Mouse (Mus musculus) bone marrow, adult 2 months (tissue): Measurements from ENCODE around the gene Olfr373. TPM values are rescaled to one million over a fixed set of nuclear protein-coding genes. Genes with fewer than 3 reads are reported as not detected.
"Not testable (repeated sequence)": the region's sequence is repeated elsewhere in the genome, so short reads cannot be mapped to it uniquely, and the experiment has no call there.

Experiments used
- H3K27ac ChIP-seq: fragments of 200-500 bp; 2 replicates; pipeline ENCODE4 v1.5.1; 2012; ENCODE audit warnings: low read depth, mild to moderate bottlenecking, control low read depth, inconsistent platforms, low read length; ENCODE audit not compliant: control insufficient read depth, poor library complexity, insufficient read depth
- H3K4me1 ChIP-seq: fragments of 200-500 bp; 2 replicates; pipeline ENCODE4 v1.6.1; 2011; ENCODE audit warnings: low read length; ENCODE audit not compliant: control insufficient read depth, insufficient read depth
- H3K4me3 ChIP-seq: fragments of 200-500 bp; replicated peaks from 2 replicates; pipeline ENCODE3; 2011; ENCODE audit warnings: mild to moderate bottlenecking, low read depth, low read length, control low read depth; ENCODE audit not compliant: control insufficient read depth
- CTCF ChIP-seq: fragments of 200-500 bp; IDR thresholded peaks from 2 replicates; pipeline ENCODE4 v1.5.1; 2011; ENCODE audit warnings: low read length, control low read depth; ENCODE audit not compliant: control insufficient read depth, insufficient read depth
- POLR2A ChIP-seq: fragments of 200-500 bp; IDR thresholded peaks from 2 replicates; pipeline ENCODE4 v1.6.1; 2011; ENCODE audit warnings: low read depth, mild to moderate bottlenecking, control low read depth, low read length, borderline replicate concordance; ENCODE audit not compliant: control insufficient read depth
- WGBS: fragments of 180-500 bp; shearing (Covaris S2); methylation state at CpG from one replicate; pipeline ENCODE4 v1.1.7; 2018; 5-methylcytosine and 5-hydroxymethylcytosine counted together
- polyA plus RNA-seq: library from polyadenylated mRNA; stranded (reverse); fragments of >200 nt; gene quantifications from 2 replicates; pipeline ENCODE4 v1.2.4, GENCODE M21; 2011; ENCODE audit warnings: low replicate concordance; ENCODE audit not compliant: missing spikeins, insufficient read depth, insufficient read length

The Olfr373 gene
- polyA plus RNA-seq, 1 experiment = not detected

GRCm38 (mm10) chr8:72105165-72105564 is 22.2 kb downstream of the Olfr373 start:
- TF ChIP-seq POLR2A (no peak), CTCF (peak; percentile 75)
- Histone ChIP-seq H3K27ac (no peak overlapping the region), H3K4me1 (no peaks in the 10 kb centered on the region), H3K4me3 (no peak overlapping the region)
- 27% methylated on average over 4 of the region's 4 CpGs for WGBS

GRCm38 (mm10) chr8:72106740-72107139 is 23.8 kb downstream of the Olfr373 start, which contains the start of gene Olfr374:
TSS of gene Olfr374 (plus strand) at chr8:72107040.
- 88% methylated on average over 3 of the region's 3 CpGs for WGBS
- no peak within 1 kb of the TSS for H3K4me3 ChIP-seq
- no peak for TF ChIP-seq POLR2A
- TF ChIP-seq CTCF = no peak

DNA sequence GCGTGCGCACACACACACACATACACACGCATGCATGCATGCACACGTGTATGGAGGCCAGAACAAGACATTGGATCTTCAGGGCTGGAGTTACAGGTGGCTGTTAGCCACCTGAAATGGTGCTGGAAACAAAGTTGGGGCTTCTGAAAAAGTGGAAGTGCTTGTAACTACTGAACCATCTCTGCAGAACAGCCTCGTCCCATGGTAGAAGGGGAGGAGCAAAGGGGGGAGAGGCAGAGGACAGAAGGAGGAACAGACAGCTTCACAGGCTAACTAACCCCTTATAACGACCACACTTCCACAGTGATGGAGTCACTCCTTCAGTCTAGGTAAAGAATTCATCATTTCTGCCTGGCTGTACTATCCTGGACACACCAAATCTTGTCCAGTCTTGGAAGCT is 27.9 kb downstream of the Olfr373 start:
- no peak overlapping the region for H3K27ac ChIP-seq

More at GRCm38 (mm10) chr8:72106740-72107139, 23.8 kb downstream of the Olfr373 start, which contains the start of gene Olfr374:
- Histone ChIP-seq H3K4me1 (peaks cover 1% of the 10 kb centered on the region; the same call in 1 of the 2 replicates), H3K27ac (no peak within 1 kb of the TSS)

DNA sequence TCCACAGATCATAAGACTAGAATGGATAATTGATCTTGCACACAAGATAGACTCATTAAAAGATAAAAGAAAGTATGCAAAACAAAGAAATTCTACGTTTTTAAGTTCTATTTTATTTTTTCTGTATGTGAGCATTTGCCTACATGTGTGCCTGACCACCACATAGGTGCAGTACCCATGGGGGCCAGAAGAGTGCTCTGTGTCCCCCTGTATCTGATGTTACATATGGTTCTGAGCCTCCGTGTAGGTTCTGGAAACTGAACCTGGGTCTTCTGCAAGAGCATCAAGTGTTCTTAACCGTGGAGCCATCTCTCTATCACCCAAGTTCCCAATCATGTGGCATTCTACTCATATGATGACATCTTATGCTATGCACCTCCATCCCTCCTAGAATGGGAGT is 29.5 kb downstream of the Olfr373 start:
- WGBS = 75% methylated on average over 3 of the region's 3 CpGs
- Histone ChIP-seq H3K4me3 (no peak overlapping the region), H3K4me1 (peaks cover 1% of the 10 kb centered on the region; the same call in 1 of the 2 replicates), H3K27ac (no peak overlapping the region)
- no peak for TF ChIP-seq POLR2A
- TF ChIP-seq CTCF = no peak

More for the DNA sequence above, 27.9 kb downstream of the Olfr373 start:
- 52% methylated on average over 6 of the region's 6 CpGs for WGBS
- TF ChIP-seq CTCF (no peak), POLR2A (no peak)
- no peak overlapping the region for H3K4me3 ChIP-seq
- H3K4me1 ChIP-seq = peaks cover 1% of the 10 kb centered on the region; the same call in 1 of the 2 replicates

GRCm38 (mm10) chr8:72115202-72115601 is 32.2 kb downstream of the Olfr373 start:
- WGBS = 84% methylated on average over 2 of the region's 2 CpGs
- no peak overlapping the region for H3K27ac ChIP-seq
- H3K4me3 ChIP-seq = no peak overlapping the region
- TF ChIP-seq POLR2A = no peak
- no peak for TF ChIP-seq CTCF
- H3K4me1 ChIP-seq = peaks cover 1% of the 10 kb centered on the region; the same call in 1 of the 2 replicates

DNA sequence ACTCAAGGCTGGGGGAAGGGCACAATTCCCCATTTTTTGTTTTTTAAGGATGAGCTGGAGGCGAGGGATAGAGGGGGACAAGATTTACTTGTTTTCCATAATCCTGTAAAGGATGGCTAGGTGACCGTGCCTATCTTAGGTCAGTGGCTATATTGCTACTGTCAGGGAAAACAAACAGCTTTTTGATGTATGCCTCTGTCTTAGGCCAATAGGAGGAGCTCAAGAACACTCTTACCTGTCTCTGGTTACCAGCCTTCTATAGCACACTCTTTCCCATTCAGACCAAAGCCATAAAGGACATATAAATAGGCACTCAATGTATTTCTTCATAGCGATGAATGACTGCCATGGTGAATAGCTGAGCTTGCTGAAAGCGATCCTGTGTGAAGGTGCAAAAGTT is 35.6 kb downstream of the Olfr373 start:
- TF ChIP-seq CTCF = no peak
- TF ChIP-seq POLR2A = no peak
- Histone ChIP-seq H3K4me3 (no peak overlapping the region), H3K4me1 (no peaks in the 10 kb centered on the region), H3K27ac (no peak overlapping the region)
- 56% methylated on average over 4 of the region's 4 CpGs for WGBS

- not testable (repeated sequence) for H3K4me3 ChIP-seq, H3K4me1 ChIP-seq, H3K27ac ChIP-seq
- 71% methylated on average over 3 of the region's 3 CpGs for WGBS
Observed at GRCm38 (mm10) chr8:72121486-72121885, 38.5 kb downstream of the Olfr373 start.

- H3K4me1 ChIP-seq = no peaks in the 10 kb centered on the region
- H3K4me3 ChIP-seq = no peak overlapping the region
- WGBS = 86% methylated on average over 1 of the region's 1 CpGs
- H3K27ac ChIP-seq = no peak overlapping the region
- TF ChIP-seq POLR2A (no peak), CTCF (no peak)
Observed at GRCm38 (mm10) chr8:72121997-72122396, 39.0 kb downstream of the Olfr373 start.

- peaks cover 2% of the 10 kb centered on the region; the same call in 1 of the 2 replicates for H3K4me1 ChIP-seq
- 78% methylated on average over 1 of the region's 1 CpGs for WGBS
- no peak for TF ChIP-seq POLR2A
- no peak for TF ChIP-seq CTCF
- no peak overlapping the region for H3K4me3 ChIP-seq
- no peak overlapping the region for H3K27ac ChIP-seq
Observed at GRCm38 (mm10) chr8:72127834-72128233, 44.9 kb downstream of the Olfr373 start.
